Comparison of ENCODE assay signal across 8 mouse cellular contexts in genomic region chr16:78216752-78217351, GRCm38 (mm10).
A peak's percentile ranks its signal among the peaks of the same experiment; 100 is the strongest.
DNase-seq lines count a peak whose midpoint lies in the region; ATAC-seq and TF ChIP-seq lines count a peak whose summit lies in the region.

No protein-coding gene starts in this region.

- no peak overlapping the region for H3K4me3 ChIP-seq in hindbrain, embryonic 16.5 days (ENCODE audit: low read length)
- H3K4me3 ChIP-seq in hindbrain, postnatal 0 days (ENCODE audit: low read length), result no peak overlapping the region
- H3K4me3 ChIP-seq in MEL (ENCODE audit: control insufficient read depth in 1 of 2, insufficient read depth in 1 of 2, low read depth in 2 of 2, low read length in 2 of 2), result peak overlapping the region; percentile 66 to 68
- peak overlapping the region; percentile 53 for H3K4me3 ChIP-seq in bone marrow macrophage, adult 2 months (ENCODE audit: insufficient read depth, low read length)
- H3K4me3 ChIP-seq in liver, embryonic 15.5 days (replicated peaks), result no peak overlapping the region; the same call in 1 of the 2 replicates

- H3K27me3 ChIP-seq in hindbrain, embryonic 16.5 days (replicated peaks; ENCODE audit: control insufficient read depth, insufficient read depth, low read length), result no peaks in the 10 kb centered on the region
- no peaks in the 10 kb centered on the region for H3K27me3 ChIP-seq in hindbrain, postnatal 0 days (ENCODE audit: insufficient read depth, low read length)
- no peaks in the 10 kb centered on the region for H3K27me3 ChIP-seq in MEL (ENCODE audit: control insufficient read depth in 1 of 2, insufficient read depth in 2 of 2, low read length in 2 of 2)
- H3K27me3 ChIP-seq in liver, embryonic 15.5 days, result no peaks in the 10 kb centered on the region

- TF ChIP-seq EP300 in MEL (IDR thresholded peaks at IDR 0.05; ENCODE audit: low read depth in 1 of 2, low read length in 2 of 2), result no peak

- no peak for TF ChIP-seq CTCF in hindbrain, postnatal 0 days (IDR thresholded peaks at IDR 0.05; ENCODE audit: low read depth)
- no peak for TF ChIP-seq CTCF in MEL (IDR thresholded peaks at IDR 0.05 in 2 of 3, conservative IDR thresholded peaks at IDR 0.05 in 1 of 3; ENCODE audit: control insufficient read depth in 1 of 3, insufficient read depth in 1 of 3, low read depth in 2 of 3, low read length in 3 of 3, poor library complexity in 1 of 3, severe bottlenecking in 1 of 3)
- no peak for TF ChIP-seq CTCF in bone marrow macrophage, adult 2 months (IDR thresholded peaks at IDR 0.05; ENCODE audit: low read depth, low read length)

- ATAC-seq in hindbrain, embryonic 16.5 days, result peak; percentile 42; the same call in 1 of the 2 replicates
- ATAC-seq in hindbrain, postnatal 0 days, result no peak
- peak; percentile 42; the same call in 1 of the 2 replicates for ATAC-seq in liver, embryonic 15.5 days (ENCODE audit: insufficient read depth)
- no peak for ATAC-seq in erythroid progenitor cell, adult 5-6 weeks (replicated peaks; ENCODE audit: low FRiP score, poor library complexity, severe bottlenecking)

- H3K4me2 ChIP-seq in hindbrain, embryonic 16.5 days (ENCODE audit: low read length), result no peak overlapping the region
- H3K4me2 ChIP-seq in hindbrain, postnatal 0 days (ENCODE audit: low read depth, low read length), result no peak overlapping the region
- peak overlapping the region; percentile 20; the same call in 1 of the 2 replicates for H3K4me2 ChIP-seq in liver, embryonic 15.5 days

- H3K79me2 ChIP-seq in MEL (ENCODE audit: control insufficient read depth, insufficient read depth, low read length, poor library complexity), result no peaks in the 10 kb centered on the region; the same call in 1 of the 2 replicates

- H3K9me3 ChIP-seq in hindbrain, embryonic 16.5 days (ENCODE audit: control insufficient read depth, low read length), result no peaks in the 10 kb centered on the region
- no peaks in the 10 kb centered on the region for H3K9me3 ChIP-seq in hindbrain, postnatal 0 days (ENCODE audit: low read length)
- H3K9me3 ChIP-seq in MEL (replicated peaks; ENCODE audit: insufficient read depth, low read length), result no peaks in the 10 kb centered on the region
- H3K9me3 ChIP-seq in liver, embryonic 15.5 days (replicated peaks), result no peaks in the 10 kb centered on the region

- H3K27ac ChIP-seq in hindbrain, embryonic 16.5 days (ENCODE audit: low read depth, low read length), result no peak overlapping the region
- no peak overlapping the region for H3K27ac ChIP-seq in hindbrain, postnatal 0 days
- peak overlapping the region; percentile 90 for H3K27ac ChIP-seq in MEL (ENCODE audit: control insufficient read depth, low read depth, low read length)
- peak overlapping the region; percentile 73 for H3K27ac ChIP-seq in bone marrow macrophage, adult 2 months (ENCODE audit: insufficient read depth, low read depth, low read length)
- no peak overlapping the region for H3K27ac ChIP-seq in liver, embryonic 15.5 days (replicated peaks)

- 0 out of 4 replicates have a peak, but pooled peaks of 1 of the 2 experiments have one; percentile 40 for TF ChIP-seq POLR2A in MEL (IDR thresholded peaks at IDR 0.05; ENCODE audit: control insufficient read depth in 1 of 2, insufficient read depth in 1 of 2, low read depth in 1 of 2, low read length in 2 of 2, poor library complexity in 1 of 2)
- no peak for TF ChIP-seq POLR2A in bone marrow macrophage, adult 2 months (IDR thresholded peaks at IDR 0.05; ENCODE audit: borderline replicate concordance, low read depth, low read length)

- no peak overlapping the region for H3K9ac ChIP-seq in hindbrain, embryonic 16.5 days (ENCODE audit: low read depth, low read length)
- no peak overlapping the region for H3K9ac ChIP-seq in hindbrain, postnatal 0 days (replicated peaks; ENCODE audit: low read length)
- peak overlapping the region; percentile 76 for H3K9ac ChIP-seq in MEL (ENCODE audit: control insufficient read depth, low read depth, low read length, poor library complexity, severe bottlenecking)
- no peak overlapping the region for H3K9ac ChIP-seq in liver, embryonic 15.5 days

- no peak for DNase-seq in hindbrain, postnatal 0 days (ENCODE audit: low spot score)
- peak; percentile 75 for DNase-seq in MEL (ENCODE audit: low read depth, low spot score)
- DNase-seq in cerebellum, postnatal 10 days, result no peak
- DNase-seq in kidney, postnatal 25 days, result no peak

- no peaks in the 10 kb centered on the region for H3K36me3 ChIP-seq in hindbrain, embryonic 16.5 days (ENCODE audit: control insufficient read depth, insufficient read depth, low read length)
- no peaks in the 10 kb centered on the region for H3K36me3 ChIP-seq in hindbrain, postnatal 0 days (ENCODE audit: insufficient read depth, low read length)
- H3K36me3 ChIP-seq in MEL (ENCODE audit: control insufficient read depth in 1 of 2, insufficient read depth in 2 of 2, low read length in 2 of 2), result peaks cover 0 to under 1% of the 10 kb centered on the region in 2 experiments; a peak in 2 of 4 replicates
- H3K36me3 ChIP-seq in liver, embryonic 15.5 days (replicated peaks), result no peaks in the 10 kb centered on the region

- no peak for TF ChIP-seq RAD21 in MEL (IDR thresholded peaks at IDR 0.05; ENCODE audit: low read depth, low read length)

- H3K4me1 ChIP-seq in hindbrain, embryonic 16.5 days (ENCODE audit: control insufficient read depth, insufficient read depth, low read depth, low read length), result no peaks in the 10 kb centered on the region
- H3K4me1 ChIP-seq in hindbrain, postnatal 0 days (ENCODE audit: insufficient read depth, low read length), result no peaks in the 10 kb centered on the region
- H3K4me1 ChIP-seq in MEL (ENCODE audit: control insufficient read depth in 1 of 2, insufficient read depth in 2 of 2, low read length in 2 of 2), result peaks cover 1 to 3% of the 10 kb centered on the region in 2 experiments; a peak in 2 of 4 replicates
- no peaks in the 10 kb centered on the region for H3K4me1 ChIP-seq in bone marrow macrophage, adult 2 months (ENCODE audit: control insufficient read depth, insufficient read depth, low read length)
- H3K4me1 ChIP-seq in liver, embryonic 15.5 days (replicated peaks), result no peaks in the 10 kb centered on the region

- WGBS in hindbrain, embryonic 16.5 days, result 58% methylated on average over 9 of the region's 9 CpGs
- 61% methylated on average over 9 of the region's 9 CpGs for WGBS in hindbrain, postnatal 0 days
- 12% methylated on average over 9 of the region's 9 CpGs for WGBS in liver, embryonic 15.5 days (ENCODE audit: insufficient replicate concordance)

TF ChIP-seq in MEL, 35 proteins besides CTCF, POLR2A, EP300 and RAD21:
- TF ChIP-seq MYC (IDR thresholded peaks at IDR 0.05; ENCODE audit: low read depth, low read length) (peak; percentile 66), TAL1 (IDR thresholded peaks at IDR 0.05; ENCODE audit: low read length) (no peak)

Comparison
In these comparisons a context has a peak if more than half of its experiments do, and no peak if none do; other contexts are left out.
1. ATAC-seq: peak in hindbrain, embryonic 16.5 days (single experiment) and liver, embryonic 15.5 days (single experiment); none in hindbrain, postnatal 0 days (single experiment) and erythroid progenitor cell, adult 5-6 weeks (single experiment).
2. H3K27ac ChIP-seq: peak in MEL (single experiment) and bone marrow macrophage, adult 2 months (single experiment); none in hindbrain, embryonic 16.5 days (single experiment), hindbrain, postnatal 0 days (single experiment) and liver, embryonic 15.5 days (single experiment).
3. H3K4me3 ChIP-seq: peak in MEL (2 of 2) and bone marrow macrophage, adult 2 months (single experiment); none in hindbrain, embryonic 16.5 days (single experiment), hindbrain, postnatal 0 days (single experiment) and liver, embryonic 15.5 days (single experiment).